Mouse (Mus musculus) cerebellum, adult 8-10 months (tissue): ENCODE measurements at regions not wholly inside any gene's neighbourhood (a gene's known extent, or its start where the extent isn't known, plus 50 kb on each side); places are given as distances from the start of the nearest gene placed in this dataset.

ENCODE experiments used
- DNase-seq: peaks from one replicate; pipeline ENCODE4 v3.0.0; 2022

GRCm38 (mm10) chr5:50122829-50123241 lies 64.0 kb upstream of the Adgra3 start:
- DNase-seq, result no peak

GRCm38 (mm10) chr5:50119860-50120259 lies 61.1 kb upstream of the Adgra3 start:
- no peak for DNase-seq
